Mouse (Mus musculus) thymus, adult 2 months (tissue): ENCODE measurements around the gene Hdac2. TPM values are rescaled to one million over a fixed set of nuclear protein-coding genes. Genes with fewer than 3 reads are reported as not detected.
A peak's percentile ranks its signal among the peaks of the same experiment; 100 is the strongest.

ENCODE experiments used
- DNase-seq: peaks from one replicate; pipeline ENCODE4 v3.0.0; 2021
- H3K27ac ChIP-seq: fragments of 200-500 bp; 2 replicates; pipeline ENCODE4 v1.5.1; 2012; ENCODE audit warnings: low read length, control low read depth; ENCODE audit not compliant: control insufficient read depth, insufficient read depth
- H3K27me3 ChIP-seq: fragments of 200-500 bp; 2 replicates; pipeline ENCODE4 v1.6.1; 2012; ENCODE audit warnings: mild to moderate bottlenecking, low read length, moderate library complexity, mixed read lengths; ENCODE audit not compliant: control insufficient read depth, insufficient read depth
- H3K36me3 ChIP-seq: fragments of 200-500 bp; 2 replicates; pipeline ENCODE4 v1.6.1; 2012; ENCODE audit warnings: mild to moderate bottlenecking, low read length, moderate library complexity; ENCODE audit not compliant: control insufficient read depth, insufficient read depth
- H3K4me1 ChIP-seq: fragments of 200-500 bp; replicated peaks from 2 replicates; pipeline ENCODE4 v1.6.1; 2012; ENCODE audit warnings: low read length; ENCODE audit not compliant: control insufficient read depth, insufficient read depth
- H3K4me3 ChIP-seq: fragments of 200-500 bp; 2 replicates; pipeline ENCODE4 v1.5.1; 2012; ENCODE audit warnings: mild to moderate bottlenecking, low read length, control low read depth, moderate library complexity; ENCODE audit not compliant: control insufficient read depth, insufficient read depth
- CTCF ChIP-seq: fragments of 200-500 bp; IDR thresholded peaks from 2 replicates; pipeline ENCODE4 v1.5.1; 2012; ENCODE audit warnings: mild to moderate bottlenecking, control low read depth, low read length, moderate library complexity, borderline replicate concordance; ENCODE audit not compliant: control insufficient read depth, poor library complexity, insufficient read depth; ENCODE audit errors: extremely low read depth
- POLR2A ChIP-seq: fragments of 200-500 bp; IDR thresholded peaks from 2 replicates; pipeline ENCODE4 v1.6.1; 2012; ENCODE audit warnings: mild to moderate bottlenecking, low read length, control low read depth, moderate library complexity; ENCODE audit not compliant: control insufficient read depth, poor library complexity, insufficient read depth; ENCODE audit errors: extremely low read depth
- WGBS: fragments of 180-500 bp; shearing (Covaris S2); methylation state at CpG from one replicate; pipeline ENCODE4 v1.1.7; 2018; 5-methylcytosine and 5-hydroxymethylcytosine counted together
- polyA plus RNA-seq: library from polyadenylated mRNA; depleted of rRNA; stranded (reverse); fragments of >200 nt; gene quantifications from 2 replicates; pipeline ENCODE4 v1.2.3, GENCODE M21; 2012; rRNA removed

Gene Hdac2
- polyA plus RNA-seq, 1 experiment: 23.0 TPM

DNA sequence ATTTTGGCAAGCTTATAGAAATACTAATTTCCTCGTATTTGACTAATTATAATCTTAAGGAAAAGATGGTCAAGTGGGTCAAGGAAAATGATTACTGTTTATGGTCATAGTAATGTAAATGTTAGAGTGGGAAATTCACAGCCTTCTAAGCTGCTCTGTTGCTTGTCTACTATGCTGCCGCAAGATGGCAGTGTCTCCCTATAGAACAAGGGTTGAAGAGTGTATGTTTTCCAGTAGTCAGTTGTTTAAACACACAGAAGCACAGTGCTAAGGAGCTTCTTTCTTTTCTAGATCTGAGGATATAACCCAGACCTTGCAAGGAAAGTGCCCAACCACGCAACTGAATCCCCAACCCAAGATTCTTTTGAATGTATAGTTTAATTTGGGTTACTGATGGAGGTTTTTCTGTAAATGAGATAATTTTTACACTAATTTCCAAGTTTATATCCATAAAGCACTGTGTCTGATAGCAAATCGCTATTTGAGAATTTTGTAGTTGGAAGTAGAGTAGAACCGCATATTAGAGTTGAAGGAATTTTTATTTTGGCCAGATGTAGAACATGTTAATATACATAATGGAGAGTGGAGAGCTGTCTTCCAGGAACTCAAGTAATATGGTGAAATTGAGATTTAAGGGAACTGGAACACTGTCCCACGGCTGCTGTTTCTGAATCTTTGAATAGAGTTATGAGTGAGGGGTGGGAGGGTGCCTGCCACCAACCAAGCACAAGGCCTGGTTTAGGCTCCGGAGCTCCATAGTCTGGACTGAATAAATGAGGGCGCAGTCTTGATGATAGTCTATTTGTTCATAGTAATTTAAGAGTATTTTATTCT, 40.1 kb downstream of the Hdac2 start:
- Histone ChIP-seq H3K4me1 (no peaks in the 10 kb centered on the region), H3K36me3 (no peaks in the 10 kb centered on the region), H3K4me3 (no peak overlapping the region), H3K27me3 (no peaks in the 10 kb centered on the region), H3K27ac (no peak overlapping the region)
- DNase-seq: peak; percentile 60
- TF ChIP-seq CTCF (no peak), POLR2A (no peak)
- 62% methylated on average over 8 of the region's 8 CpGs for WGBS

DNA sequence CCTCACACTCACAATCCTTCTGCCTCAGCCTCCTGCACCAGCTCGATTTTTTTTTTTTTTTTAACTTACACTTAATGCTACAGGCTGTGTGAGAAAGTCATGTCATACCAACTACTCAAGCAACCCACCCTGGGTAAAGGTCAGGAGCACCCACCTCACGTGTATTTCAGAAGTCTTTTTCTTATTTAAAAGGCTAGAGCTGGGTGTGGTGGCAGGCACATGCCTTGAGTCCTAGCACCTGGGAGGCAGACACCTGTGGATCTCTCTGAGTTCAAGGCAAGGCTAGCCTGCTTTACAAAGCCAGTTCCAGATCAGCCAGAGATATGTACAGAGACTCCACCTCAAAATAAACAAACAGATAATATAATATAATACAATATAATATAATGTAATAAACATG, 41.4 kb downstream of the Hdac2 start:
- no peaks in the 10 kb centered on the region for H3K27me3 ChIP-seq
- no peak overlapping the region for H3K27ac ChIP-seq
- H3K36me3 ChIP-seq: no peaks in the 10 kb centered on the region
- WGBS: 51% methylated on average over 2 of the region's 2 CpGs
- no peak for TF ChIP-seq POLR2A
- TF ChIP-seq CTCF: no peak
- DNase-seq: no peak
- no peaks in the 10 kb centered on the region for H3K4me1 ChIP-seq
- H3K4me3 ChIP-seq: no peak overlapping the region

DNA sequence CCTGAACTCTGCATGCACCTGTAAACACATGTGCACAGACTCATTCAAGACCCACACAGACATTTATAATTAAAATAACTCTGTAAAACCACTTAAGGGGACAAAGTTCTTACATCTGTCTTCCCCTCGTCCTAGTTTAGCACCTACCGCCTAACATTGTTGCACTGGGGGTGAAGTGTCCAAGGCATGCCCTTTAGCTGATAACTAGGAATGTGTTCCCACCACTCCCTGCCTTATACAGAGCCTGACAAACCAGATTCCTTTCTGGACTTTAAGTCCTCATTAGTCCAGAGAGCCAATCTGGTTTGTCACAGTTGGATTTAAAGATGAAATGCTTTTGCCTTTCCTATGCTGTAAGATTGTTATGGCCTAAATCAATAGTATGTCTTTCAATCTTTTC, 41.9 kb downstream of the Hdac2 start:
- Histone ChIP-seq H3K4me1 (no peaks in the 10 kb centered on the region), H3K4me3 (no peak overlapping the region), H3K27me3 (no peaks in the 10 kb centered on the region), H3K27ac (no peak overlapping the region), H3K36me3 (no peaks in the 10 kb centered on the region)
- no peak for TF ChIP-seq CTCF
- TF ChIP-seq POLR2A: no peak
- DNase-seq: no peak
- 91% methylated on average over 2 of the region's 2 CpGs for WGBS

DNA sequence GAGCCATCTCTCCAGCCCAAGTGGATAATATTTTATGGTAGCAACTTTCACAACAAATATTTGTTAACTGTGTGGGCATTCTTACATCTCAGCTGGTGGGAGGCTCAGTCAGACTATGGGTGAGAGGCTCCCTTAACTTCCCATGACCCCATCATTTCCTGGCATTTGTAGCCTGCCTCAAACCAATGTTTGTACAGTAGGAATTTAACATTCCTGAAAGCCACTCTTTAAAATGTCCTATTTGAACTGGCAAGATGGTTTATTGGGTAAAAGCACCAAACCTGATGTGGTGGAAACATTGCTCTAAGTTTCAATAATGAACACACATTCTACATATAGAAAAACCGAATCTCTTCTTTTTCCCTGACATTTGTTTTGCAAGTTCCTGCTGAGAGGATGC, 50.0 kb downstream of the Hdac2 start:
- Histone ChIP-seq H3K27ac (no peak overlapping the region), H3K4me1 (no peaks in the 10 kb centered on the region), H3K27me3 (no peaks in the 10 kb centered on the region), H3K36me3 (no peaks in the 10 kb centered on the region), H3K4me3 (no peak overlapping the region)
- no peak for TF ChIP-seq CTCF
- TF ChIP-seq POLR2A: no peak
- 73% methylated on average over 1 of the region's 1 CpGs for WGBS
- no peak for DNase-seq

DNA sequence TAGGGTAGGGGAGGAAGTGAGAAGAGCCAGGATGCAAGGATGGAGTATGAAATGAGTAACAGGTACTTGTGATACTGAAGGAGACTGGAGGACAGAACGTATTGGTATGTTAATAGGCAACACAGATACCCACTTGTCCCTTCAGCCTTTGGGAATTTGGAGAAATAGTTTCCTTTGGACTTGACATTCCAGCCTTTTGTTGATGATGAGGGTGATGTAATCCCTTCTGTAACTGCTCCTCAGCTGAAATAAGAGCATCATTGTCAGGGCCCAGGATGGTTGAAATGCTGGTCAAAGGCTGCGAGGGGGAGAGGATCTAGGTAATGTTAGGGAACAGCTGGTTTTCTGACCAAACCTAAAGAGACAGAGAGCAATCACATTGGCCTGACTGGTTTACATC, 54.3 kb downstream of the Hdac2 start:
- Histone ChIP-seq H3K27ac (no peak overlapping the region), H3K4me3 (no peak overlapping the region), H3K4me1 (no peaks in the 10 kb centered on the region), H3K36me3 (no peaks in the 10 kb centered on the region), H3K27me3 (no peaks in the 10 kb centered on the region)
- TF ChIP-seq POLR2A: no peak
- no peak for TF ChIP-seq CTCF
- 95% methylated on average over 2 of the region's 2 CpGs for WGBS
- no peak for DNase-seq

DNA sequence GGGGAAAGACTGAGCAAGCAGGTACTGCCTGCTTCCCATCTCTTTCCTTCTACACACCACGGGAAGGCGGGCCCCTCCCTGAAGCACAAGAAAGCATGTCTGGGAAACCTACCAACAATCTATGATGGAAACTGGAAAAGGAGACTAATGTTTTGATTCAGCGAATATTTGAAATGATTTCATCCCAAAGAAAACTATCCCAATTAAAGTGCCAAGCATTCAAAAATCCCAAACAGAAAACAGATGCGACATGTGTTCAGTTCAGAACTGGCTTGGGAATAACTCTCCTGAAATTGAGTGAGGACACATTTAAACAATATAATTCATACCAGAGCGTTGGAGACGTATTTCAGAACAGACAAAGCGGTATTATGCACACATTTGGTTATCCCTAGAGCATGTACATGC, 60.8 kb downstream of the Hdac2 start:
- no peak overlapping the region for H3K4me3 ChIP-seq
- no peaks in the 10 kb centered on the region for H3K36me3 ChIP-seq
- H3K4me1 ChIP-seq: no peaks in the 10 kb centered on the region
- no peak overlapping the region for H3K27ac ChIP-seq
- no peaks in the 10 kb centered on the region for H3K27me3 ChIP-seq
- 90% methylated on average over 7 of the region's 7 CpGs for WGBS
- TF ChIP-seq CTCF (no peak), POLR2A (no peak)
- no peak for DNase-seq

DNA sequence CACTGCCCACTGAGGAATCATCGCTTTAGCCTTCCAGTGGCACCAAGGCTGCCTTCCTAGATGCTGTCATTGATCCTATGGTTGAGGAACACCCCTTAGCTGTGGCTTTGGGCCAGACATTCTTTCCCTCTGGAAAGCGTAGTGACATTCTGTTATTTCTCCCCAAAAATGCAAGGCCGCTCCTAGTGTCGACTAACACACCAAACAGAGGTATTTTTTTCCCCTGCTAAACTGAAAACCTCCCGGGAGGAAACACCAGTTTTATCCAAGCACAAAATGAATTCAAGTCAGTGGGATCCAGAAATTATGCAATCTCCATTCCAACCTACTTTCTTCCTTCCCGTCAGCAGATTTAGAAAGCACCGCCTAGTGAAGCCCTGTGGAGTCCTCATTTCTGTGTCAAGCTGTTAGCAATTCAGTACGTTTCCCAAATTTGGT, 73.3 kb downstream of the Hdac2 start:
- Histone ChIP-seq H3K4me3 (no peak overlapping the region), H3K27me3 (no peaks in the 10 kb centered on the region), H3K4me1 (no peaks in the 10 kb centered on the region), H3K36me3 (no peaks in the 10 kb centered on the region), H3K27ac (no peak overlapping the region)
- no peak for DNase-seq
- 89% methylated on average over 8 of the region's 8 CpGs for WGBS
- TF ChIP-seq CTCF (no peak), POLR2A (no peak)

Other genes with a start within 250 kb of the Hdac2 start
- gene Marcks, start 164.4 kb downstream of the Hdac2 start, polyA plus RNA-seq: 47.7 and 79.9 TPM in 2 replicates